In the genomic region with DNA sequence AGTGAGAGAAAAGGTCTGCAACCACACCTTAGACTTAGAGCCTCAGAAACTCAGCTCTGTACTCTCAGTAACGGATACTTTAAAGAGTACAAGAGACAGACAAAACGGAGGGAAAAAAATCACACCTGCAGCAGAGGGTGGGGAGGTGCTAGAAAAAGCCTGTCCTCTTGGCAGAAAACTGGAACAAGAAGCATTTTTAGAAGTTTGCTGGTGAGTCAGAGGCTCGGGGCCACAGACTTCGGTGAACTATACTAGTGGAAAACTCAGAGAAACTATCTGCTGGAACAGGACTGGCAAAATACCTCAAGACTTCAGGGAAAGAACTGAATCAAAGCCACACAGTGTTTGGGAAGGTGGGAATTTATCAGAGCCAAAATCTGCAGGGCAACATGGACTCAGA, we compare ENCODE assay signal across 26 mouse cellular contexts.
DNase-seq lines count a peak whose midpoint lies in the region; TF ChIP-seq lines count a peak whose summit lies in the region.
"Had no signal": no experiment of that assay in that cellular context is flagged by ENCODE, and none has a peak within 500 bp of the region (broad histone marks: within the 10 kb centered on the region; RNA-seq: fewer than 3 reads in every experiment).

No protein-coding gene starts in this region.

- peak overlapping the region; percentile 36; the same call in 1 of the 2 replicates for H3K4me2 ChIP-seq in CH12.LX (ENCODE audit: insufficient read depth, low read depth, poor library complexity, severe bottlenecking)
- H3K4me2 ChIP-seq: embryonic facial prominence, embryonic 12.5 days; embryonic facial prominence, embryonic 15.5 days; forebrain, embryonic 12.5 days; forebrain, embryonic 15.5 days; heart, embryonic 13.5 days; hindbrain, embryonic 15.5 days had no signal

- peak overlapping the region; percentile 47; the same call in 1 of the 2 replicates for H3K9ac ChIP-seq in CH12.LX (ENCODE audit: insufficient read depth, low read depth)
- H3K9ac ChIP-seq: embryonic facial prominence, embryonic 12.5 days; embryonic facial prominence, embryonic 15.5 days; forebrain, embryonic 12.5 days; forebrain, embryonic 15.5 days; heart, embryonic 13.5 days; hindbrain, embryonic 15.5 days had no signal

- in situ Hi-C loops in CH12.LX (cut with MboI; ENCODE audit: low pct_ligation_motif_present, low pct_unique_long_range_greater_than_20kb, low sequenced_read_pairs) = no loop called here

- no peaks in the 10 kb centered on the region for H3K27me3 ChIP-seq in CH12.LX (replicated peaks)
- H3K27me3 ChIP-seq: embryonic facial prominence, embryonic 12.5 days; embryonic facial prominence, embryonic 15.5 days; forebrain, embryonic 12.5 days; forebrain, embryonic 15.5 days; heart, embryonic 13.5 days; hindbrain, embryonic 15.5 days had no signal

- no peak for DNase-seq in gastrocnemius, adult 2 months
- DNase-seq in gastrocnemius, postnatal 25 days = no peak
- DNase-seq in CH12.LX (ENCODE audit: extremely low read depth) = no peak
- DNase-seq in adipocyte (ENCODE audit: low spot score) = peak; percentile 23
- DNase-seq in telencephalon, adult 2 months (ENCODE audit: low read depth, low spot score) = peak; percentile 31
- DNase-seq in testis, postnatal 10 days (ENCODE audit: low spot score) = no peak
- no peak for DNase-seq in natural killer cell, adult 2 months (ENCODE audit: low spot score in 2 of 2)
- DNase-seq: adrenal gland, adult 8-10 months; adrenal gland, postnatal 25 days; cerebellum, adult 11 months; cerebellum, adult 2 months; cerebellum, adult 9-11 months; cerebellum, postnatal 25 days; gastrocnemius, postnatal 14 days; heart, adult 2 months; heart, postnatal 14 days; heart, postnatal 4 days; kidney, adult 2 months had no signal

- H3K27ac ChIP-seq in gastrocnemius, adult 2 months = peak overlapping the region; percentile 64
- no peak overlapping the region for H3K27ac ChIP-seq in CH12.LX (ENCODE audit: insufficient read depth, low read depth)
- H3K27ac ChIP-seq: embryonic facial prominence, embryonic 12.5 days; embryonic facial prominence, embryonic 15.5 days; forebrain, embryonic 12.5 days; forebrain, embryonic 15.5 days; heart, adult 2 months; heart, embryonic 10.5 days; heart, embryonic 13.5 days; hindbrain, embryonic 15.5 days had no signal

- no peak for TF ChIP-seq RAD21 in CH12.LX (IDR thresholded peaks at IDR 0.05; ENCODE audit: low read depth, low read length)

- no peak for TF ChIP-seq POLR2A in CH12.LX (IDR thresholded peaks at IDR 0.05; ENCODE audit: low read depth, low read length)

- H3K4me3 ChIP-seq in gastrocnemius, adult 2 months = no peak overlapping the region
- H3K4me3 ChIP-seq in CH12.LX (replicated peaks in 1 of 3; ENCODE audit: low read depth in 2 of 3, low read length in 2 of 3, poor library complexity in 1 of 3) = no peak overlapping the region
- H3K4me3 ChIP-seq: embryonic facial prominence, embryonic 12.5 days; embryonic facial prominence, embryonic 15.5 days; forebrain, embryonic 12.5 days; forebrain, embryonic 15.5 days; heart, adult 2 months; heart, embryonic 10.5 days; heart, embryonic 13.5 days; hindbrain, embryonic 15.5 days had no signal

- no peaks in the 10 kb centered on the region for H3K36me3 ChIP-seq in CH12.LX (replicated peaks in 1 of 2; ENCODE audit: control insufficient read depth in 1 of 2, insufficient read depth in 1 of 2, low read length in 1 of 2)
- H3K36me3 ChIP-seq: embryonic facial prominence, embryonic 12.5 days; embryonic facial prominence, embryonic 15.5 days; forebrain, embryonic 12.5 days; forebrain, embryonic 15.5 days; G1E; heart, embryonic 10.5 days; heart, embryonic 13.5 days; hindbrain, embryonic 15.5 days had no signal

- no peak for TF ChIP-seq CTCF in gastrocnemius, adult 2 months (IDR thresholded peaks at IDR 0.05)
- no peak for TF ChIP-seq CTCF in CH12.LX (conservative IDR thresholded peaks at IDR 0.05 in 1 of 2, IDR thresholded peaks at IDR 0.05 in 1 of 2; ENCODE audit: low read depth in 2 of 2, low read length in 2 of 2)

- peak; percentile 16; the same call in 1 of the 2 replicates for TF ChIP-seq EP300 in CH12.LX (IDR thresholded peaks at IDR 0.05; ENCODE audit: low read length)

- H3K79me2 ChIP-seq in CH12.LX (replicated peaks; ENCODE audit: control insufficient read depth, extremely low read depth, insufficient read depth, poor library complexity, severe bottlenecking) = no peaks in the 10 kb centered on the region

- no peaks in the 10 kb centered on the region for H3K9me3 ChIP-seq in CH12.LX (replicated peaks; ENCODE audit: low read length)
- H3K9me3 ChIP-seq: embryonic facial prominence, embryonic 12.5 days; embryonic facial prominence, embryonic 15.5 days; forebrain, embryonic 12.5 days; forebrain, embryonic 15.5 days; heart, embryonic 10.5 days; heart, embryonic 13.5 days; hindbrain, embryonic 15.5 days had no signal

- intact Hi-C loops in gastrocnemius, adult 2 months (cut with DNase I) = no loop called here

- dilution Hi-C loops in CH12.LX (cut with MboI; ENCODE audit: extremely low pct_ligation_motif_present, extremely low pct_unique_long_range_greater_than_20kb, low sequenced_read_pairs) = no loop called here

- H3K4me1 ChIP-seq in CH12.LX (ENCODE audit: control insufficient read depth in 1 of 2, insufficient read depth in 2 of 2) = peaks cover 0 to 13% of the 10 kb centered on the region in 2 experiments; a peak in 1 of 4 replicates
- H3K4me1 ChIP-seq: embryonic facial prominence, embryonic 12.5 days; embryonic facial prominence, embryonic 15.5 days; forebrain, embryonic 12.5 days; forebrain, embryonic 15.5 days; heart, embryonic 10.5 days; hindbrain, embryonic 15.5 days had no signal

TF ChIP-seq in CH12.LX, 34 proteins besides CTCF, POLR2A, EP300 and RAD21:
- TF ChIP-seq CHD2 (IDR thresholded peaks at IDR 0.05; ENCODE audit: low read length) (no peak), ZC3H11A (IDR thresholded peaks at IDR 0.05; ENCODE audit: low read depth, low read length) (no peak), ZNF384 (IDR thresholded peaks at IDR 0.05; ENCODE audit: low read depth, low read length) (peak; percentile 9; the same call in 1 of the 2 replicates), IRF4 (IDR thresholded peaks at IDR 0.05; ENCODE audit: low read depth, low read length) (0 out of 2 replicates have a peak, but pooled peaks have one; percentile 9), GABPA (IDR thresholded peaks at IDR 0.05; ENCODE audit: insufficient replicate concordance, low read depth, low read length) (no peak)
TF ChIP-seq in CH12.LX: peak in this region for 2.

Comparison
In these comparisons a context has a peak if more than half of its experiments do, and no peak if none do; other contexts are left out.
1. DNase-seq: peak in adipocyte (single experiment) and telencephalon, adult 2 months (single experiment); none in gastrocnemius, adult 2 months (single experiment), gastrocnemius, postnatal 25 days (single experiment), CH12.LX (single experiment), testis, postnatal 10 days (single experiment) and natural killer cell, adult 2 months (0 of 2).